Mouse (Mus musculus) right cerebral cortex, postnatal 10 days (tissue): ENCODE results near the gene Tsnax.

Experiments
- DNase-seq, 2 experiments: peaks; one replicate each; pipeline ENCODE4 v3.0.0; 2021; ENCODE audit warnings: low spot score in 2 of 2

Tsnax gene

DNA sequence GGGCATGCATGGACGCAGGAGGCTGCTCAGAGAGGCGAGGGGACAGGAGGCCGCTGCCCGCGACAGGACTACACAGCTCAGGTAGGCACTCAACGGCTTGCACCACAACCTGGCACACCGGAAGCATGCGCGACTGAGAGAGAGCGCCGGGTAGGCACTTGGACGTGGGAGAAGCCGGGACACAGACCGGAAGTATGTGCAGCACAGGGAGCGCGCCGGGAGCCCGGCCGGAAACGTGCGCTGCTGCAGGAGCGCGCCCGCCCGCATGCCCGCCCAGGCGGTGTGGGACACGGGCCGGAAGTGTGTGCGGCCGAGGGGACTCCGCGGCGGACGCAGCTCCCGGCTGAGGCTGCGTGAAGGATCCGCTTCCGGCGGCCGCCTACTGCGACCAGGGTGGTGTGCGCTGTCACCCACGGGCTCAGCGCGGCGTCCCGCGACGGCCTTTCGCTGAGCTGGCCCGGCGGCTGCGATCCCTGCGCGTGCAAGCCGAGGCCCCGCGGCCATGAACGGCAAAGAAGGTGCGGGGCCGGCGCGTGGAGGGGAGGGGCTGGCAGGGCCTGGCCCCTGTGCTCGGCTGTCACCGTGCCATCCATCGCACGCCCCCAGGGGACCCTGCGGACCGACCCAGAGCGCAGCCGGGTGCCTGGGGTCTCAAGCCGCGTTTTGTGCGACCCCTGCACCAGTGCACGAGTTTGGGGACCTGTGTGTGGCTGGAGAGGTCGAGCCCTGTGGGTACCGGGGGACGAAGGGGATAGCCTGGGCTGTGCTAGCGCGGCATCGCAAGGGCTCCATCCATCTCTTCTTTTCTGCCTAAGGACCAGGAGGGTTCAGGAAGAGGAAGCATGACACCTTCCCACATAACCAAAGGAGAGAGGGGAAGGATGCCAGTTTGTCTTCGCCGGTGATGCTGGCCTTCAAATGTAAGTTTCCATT is at the start of gene Tsnax:
Tsnax (plus strand) TSS at position 303 of the 933 bp plus-strand sequence.
- peak; percentile 96 to 97 for DNase-seq

DNA sequence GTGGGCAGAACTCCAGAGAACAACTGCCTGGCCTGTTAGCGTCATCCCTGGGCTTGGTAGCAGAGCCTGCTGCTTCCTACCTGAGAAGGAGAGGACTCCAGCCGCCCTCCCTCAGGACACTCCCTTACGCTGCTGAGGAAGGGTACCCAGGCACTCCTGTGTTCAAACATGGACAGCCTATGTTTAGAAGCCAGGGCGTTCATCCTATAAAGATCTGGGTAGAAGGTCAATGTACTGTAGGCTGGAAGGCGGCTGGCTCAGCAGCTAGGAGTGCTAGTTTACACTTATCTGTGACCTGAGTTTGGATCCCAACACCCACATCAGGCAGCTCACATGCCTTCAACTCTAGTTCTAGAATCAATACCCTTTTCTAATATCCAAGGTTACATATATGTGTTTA is 49.6 kb upstream of the Tsnax start:
- DNase-seq = no peak

DNA sequence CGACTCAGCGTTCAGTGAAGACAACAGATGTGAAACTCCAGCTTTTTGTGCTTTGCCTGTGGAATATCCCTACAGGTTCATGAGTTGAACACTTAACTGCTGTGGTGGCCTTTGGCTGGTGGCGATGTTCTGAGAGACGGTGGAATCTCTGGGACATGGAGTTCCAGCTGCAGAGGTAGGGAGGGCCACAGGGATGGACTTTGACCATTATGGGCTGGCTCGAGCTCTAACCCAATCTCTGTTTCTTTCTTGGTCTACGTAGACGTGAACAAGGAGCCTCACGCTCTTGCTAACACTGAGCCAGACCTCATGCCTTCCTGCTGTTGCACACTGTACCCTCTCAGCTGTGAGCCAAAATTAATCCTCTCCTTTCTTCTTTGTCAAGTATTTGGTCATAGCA is 47.8 kb upstream of the Tsnax start:
- DNase-seq = no peak

DNA sequence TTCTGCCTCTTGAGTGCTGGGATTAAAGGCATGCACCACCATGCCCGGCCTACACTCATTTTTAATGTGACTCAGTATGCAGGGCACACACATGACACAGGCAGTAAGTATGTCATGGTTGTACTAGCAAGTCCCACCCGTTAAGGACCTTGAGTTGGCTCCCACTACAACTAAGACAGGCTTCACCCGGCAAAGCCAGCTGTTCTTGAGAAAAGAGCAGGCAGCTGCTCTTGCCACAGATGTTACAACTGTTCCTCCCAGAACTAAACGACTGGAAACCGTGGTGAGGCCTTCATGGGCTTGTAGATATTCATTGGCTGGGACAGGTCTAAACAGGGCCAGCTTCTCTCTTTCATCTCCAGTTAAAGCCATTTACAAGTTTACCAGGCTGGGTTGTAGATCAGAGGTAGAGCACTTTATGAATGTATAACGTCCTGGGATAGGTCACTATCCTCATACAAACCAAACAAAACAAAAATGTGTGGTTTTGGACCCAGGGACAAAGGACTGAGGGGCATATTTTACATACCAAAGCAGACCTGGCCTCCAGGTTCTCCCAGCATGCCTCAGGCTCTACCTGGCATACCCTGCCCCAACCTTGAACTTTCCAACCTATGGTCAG is 42.4 kb upstream of the Tsnax start:
- no peak for DNase-seq

DNA sequence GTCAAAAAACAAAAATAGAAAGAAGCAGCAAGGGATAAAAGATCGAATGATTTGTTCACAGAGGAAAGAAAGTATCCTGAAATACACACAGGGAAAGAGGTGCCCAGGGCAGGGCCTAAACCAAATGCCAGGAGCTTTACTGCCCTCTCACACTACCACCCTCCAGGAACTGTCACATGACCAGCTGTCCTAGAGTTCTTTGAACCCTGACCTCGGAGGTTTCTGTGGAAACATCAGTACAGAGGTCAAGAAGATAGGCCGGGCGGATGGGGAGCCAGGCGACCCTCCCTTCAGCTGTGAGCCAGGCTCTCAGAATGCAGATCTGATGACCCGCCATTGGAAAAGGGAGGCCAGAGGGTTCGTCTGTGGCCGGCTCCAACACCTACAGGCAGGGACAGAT is 39.6 kb upstream of the Tsnax start:
- DNase-seq = no peak

DNA sequence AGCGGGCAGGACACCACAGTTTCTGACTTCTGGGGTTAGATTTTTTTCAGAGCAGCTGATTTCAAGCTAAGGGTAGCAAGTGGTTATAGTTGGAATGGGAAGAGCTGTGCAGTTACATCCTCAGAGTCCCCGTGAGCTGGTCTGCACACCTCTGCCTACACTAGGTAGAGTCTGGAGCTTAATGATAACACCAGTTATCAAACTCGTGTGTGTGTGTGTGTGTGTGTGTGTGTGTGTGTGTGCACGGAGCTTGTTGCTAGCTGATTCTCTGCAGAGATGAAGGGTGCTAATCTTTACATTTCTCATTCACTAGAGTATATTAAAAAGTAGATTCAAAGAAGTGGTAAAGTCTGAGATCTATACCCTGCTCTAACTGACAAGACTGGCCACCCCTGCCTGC is 38.5 kb upstream of the Tsnax start:
- no peak for DNase-seq

DNA sequence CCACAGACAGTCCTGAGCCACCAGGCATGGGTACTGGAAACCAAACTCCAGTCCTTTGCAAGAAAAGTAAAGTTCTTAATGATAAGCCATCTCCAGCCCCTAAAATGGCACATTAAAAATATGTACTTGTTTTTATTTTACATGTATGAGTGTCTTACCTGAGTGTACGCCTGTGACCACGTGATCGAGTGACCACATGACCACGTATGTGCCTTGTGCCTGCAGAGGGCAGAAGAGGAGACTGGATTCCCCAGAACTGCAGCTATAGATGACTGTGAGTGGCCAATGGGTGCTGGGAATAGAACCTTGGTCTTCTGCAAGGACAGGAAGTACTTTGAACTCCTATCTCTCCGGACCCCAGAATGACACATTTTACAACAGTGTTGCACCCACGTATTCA is 36.6 kb upstream of the Tsnax start:
- no peak for DNase-seq

DNA sequence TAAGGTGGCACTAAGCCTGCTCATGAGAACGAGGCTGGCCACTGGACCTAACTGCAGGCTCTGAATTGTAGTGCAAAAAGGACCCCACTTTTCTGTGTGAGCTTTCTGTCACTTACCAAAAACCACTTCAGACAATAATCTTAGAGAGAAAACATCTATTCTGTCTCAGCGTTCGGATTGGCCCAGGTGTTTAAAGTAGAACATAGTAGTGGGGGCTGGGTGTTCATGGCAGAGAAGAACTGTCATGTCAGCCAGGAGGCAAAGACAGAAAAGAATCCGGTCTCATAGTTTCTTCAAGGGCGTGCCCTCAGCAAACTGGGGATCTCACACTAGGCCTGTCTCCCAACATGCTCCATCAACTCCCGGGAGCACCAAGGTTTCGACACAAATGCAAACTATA is 34.8 kb upstream of the Tsnax start:
- DNase-seq = no peak

DNA sequence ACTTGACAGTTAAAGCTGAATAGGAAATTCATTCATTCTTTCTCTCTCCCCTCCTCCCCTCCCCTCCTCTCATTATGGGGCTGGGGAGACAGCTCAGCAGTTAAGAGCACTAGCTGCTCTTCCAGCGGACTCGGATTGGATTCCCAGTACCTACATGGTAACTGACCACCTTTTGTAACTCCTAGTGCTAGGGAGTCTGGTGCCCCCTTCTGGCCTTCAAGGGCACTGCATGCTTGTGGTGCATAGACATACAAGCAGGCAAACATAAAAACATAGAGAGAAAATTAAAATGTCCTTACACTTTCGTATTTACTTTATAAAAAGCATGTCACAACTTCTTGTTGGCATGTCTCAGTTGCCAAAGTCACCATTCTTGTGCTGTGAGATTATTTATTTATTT is 32.8 kb upstream of the Tsnax start:
- DNase-seq = no peak

DNA sequence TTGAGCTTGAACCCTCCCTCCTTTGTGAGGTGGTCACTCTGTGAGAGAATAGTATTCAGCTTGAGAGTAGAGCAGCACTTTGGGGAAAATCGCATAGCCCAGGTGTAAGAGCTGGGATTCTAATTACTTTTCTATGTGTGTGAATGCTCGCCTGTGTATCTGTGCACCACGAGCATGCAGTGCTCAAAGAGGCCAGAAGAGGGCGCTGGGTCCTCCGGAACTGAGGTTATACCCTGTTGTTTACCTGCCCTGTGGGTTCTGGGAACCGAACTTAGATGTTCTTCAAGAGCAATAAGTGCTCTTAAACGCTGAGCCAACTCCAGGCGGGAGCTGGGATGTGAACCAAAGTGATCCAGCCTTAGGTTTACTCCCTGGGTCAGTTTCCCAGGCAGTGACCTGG is 32.0 kb upstream of the Tsnax start:
- no peak for DNase-seq

DNA sequence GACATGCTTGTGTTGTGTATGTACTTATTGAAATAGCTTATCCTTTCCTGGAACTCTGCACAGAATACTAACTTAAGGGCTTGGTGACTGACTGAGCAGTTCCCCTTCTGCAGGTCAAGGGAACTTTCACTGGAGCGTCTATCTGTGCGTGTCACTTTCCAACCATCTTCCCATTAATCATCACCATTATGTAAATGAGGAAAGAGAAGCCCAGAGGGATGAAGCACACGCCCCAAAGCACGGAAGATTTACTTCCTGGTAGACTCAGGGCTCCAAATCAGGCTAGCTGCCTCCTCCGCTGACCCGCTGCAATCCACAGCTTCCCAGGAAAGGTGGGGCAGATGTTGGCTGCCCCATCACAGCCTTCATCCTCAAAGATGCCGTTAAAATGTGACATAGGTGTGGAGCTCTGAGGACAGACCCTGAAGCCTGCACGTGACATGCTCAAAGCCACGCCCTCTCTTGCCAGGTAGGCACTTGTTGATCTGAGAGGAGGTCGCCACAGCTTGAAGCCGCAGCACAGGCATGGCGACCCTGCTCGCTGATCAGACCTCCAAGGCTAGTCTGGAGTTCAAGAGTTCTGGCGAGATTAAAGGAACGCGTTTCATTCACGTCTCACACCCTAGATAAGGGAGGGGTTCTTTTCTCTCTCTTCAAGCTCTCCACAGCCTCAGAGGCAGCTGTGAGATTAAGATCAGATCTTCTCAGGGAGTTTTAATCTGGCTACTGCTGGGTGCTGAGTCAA is 21.7 kb upstream of the Tsnax start:
- DNase-seq = no peak

DNA sequence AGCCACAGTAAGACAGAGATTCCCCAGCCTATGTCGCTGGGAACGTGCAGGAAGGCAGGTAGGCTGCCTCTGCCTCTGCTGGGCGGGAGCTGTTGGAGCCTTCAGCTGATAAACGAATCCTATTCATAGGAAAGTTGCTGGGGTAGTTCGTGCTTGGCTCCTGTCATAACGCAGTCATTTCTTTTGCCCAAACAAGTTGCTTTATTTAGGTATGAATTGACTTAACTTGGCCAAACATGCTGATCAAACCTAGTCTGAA is 21.2 kb upstream of the Tsnax start:
- DNase-seq = no peak

DNA sequence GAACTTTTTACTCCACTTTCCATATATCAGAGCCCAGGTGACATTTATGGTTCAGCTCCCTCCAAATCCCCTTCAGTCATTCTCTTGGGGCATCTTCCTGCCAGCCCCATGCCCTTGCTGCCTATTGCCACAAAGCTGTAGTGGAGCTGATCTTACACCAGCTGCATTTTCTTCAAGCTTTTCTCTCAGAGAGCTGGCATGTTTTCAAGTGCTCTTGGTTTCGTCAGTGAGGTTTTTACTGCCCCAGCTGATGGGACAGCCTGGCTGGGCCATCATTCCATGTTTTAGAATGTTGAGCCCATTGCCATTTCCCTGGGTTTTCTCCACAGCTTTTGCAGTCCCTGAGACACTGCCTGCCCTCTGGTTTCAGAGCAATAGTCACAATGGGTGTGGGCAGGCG is 17.0 kb upstream of the Tsnax start:
- DNase-seq = no peak

DNA sequence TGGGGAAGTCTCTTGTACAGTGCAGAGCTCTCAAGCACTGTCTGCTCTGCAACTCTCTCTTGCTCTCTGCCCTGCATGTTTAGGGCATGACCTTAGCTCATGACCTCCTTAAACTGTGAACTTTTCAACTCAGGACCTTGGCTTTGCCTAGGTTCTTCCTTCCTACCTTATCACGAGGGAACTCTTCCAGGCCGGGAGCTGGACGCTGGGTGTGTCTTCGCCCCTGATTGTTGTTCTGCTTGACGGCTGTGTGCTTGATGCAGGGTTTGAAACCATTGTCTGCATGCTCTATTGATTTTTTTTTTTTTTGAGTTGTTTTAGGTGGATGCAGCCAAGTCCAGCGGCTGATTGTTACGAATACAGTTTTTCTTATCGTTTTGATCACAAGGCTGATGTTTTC is 11.3 kb downstream of the Tsnax start:
- DNase-seq = no peak

DNA sequence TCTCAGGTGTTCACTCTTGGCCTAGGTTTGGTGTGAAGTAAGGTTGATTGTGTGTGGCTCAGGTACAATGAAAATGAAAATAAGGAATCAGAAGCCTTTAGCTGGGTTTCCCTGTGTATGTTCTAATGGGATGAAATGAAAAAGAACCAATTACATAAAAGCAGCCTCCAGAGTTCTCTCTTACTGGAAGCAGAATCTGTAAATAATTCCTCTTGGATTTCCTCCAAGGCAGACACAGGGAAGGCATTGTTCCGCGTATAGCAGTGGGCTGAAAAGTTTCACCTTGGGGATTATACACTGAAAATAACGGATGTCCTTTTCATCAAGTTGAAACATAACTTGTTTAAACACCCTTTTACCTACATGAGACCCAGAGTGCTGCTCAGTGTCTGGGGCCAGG is 14.4 kb downstream of the Tsnax start:
- no peak for DNase-seq

DNA sequence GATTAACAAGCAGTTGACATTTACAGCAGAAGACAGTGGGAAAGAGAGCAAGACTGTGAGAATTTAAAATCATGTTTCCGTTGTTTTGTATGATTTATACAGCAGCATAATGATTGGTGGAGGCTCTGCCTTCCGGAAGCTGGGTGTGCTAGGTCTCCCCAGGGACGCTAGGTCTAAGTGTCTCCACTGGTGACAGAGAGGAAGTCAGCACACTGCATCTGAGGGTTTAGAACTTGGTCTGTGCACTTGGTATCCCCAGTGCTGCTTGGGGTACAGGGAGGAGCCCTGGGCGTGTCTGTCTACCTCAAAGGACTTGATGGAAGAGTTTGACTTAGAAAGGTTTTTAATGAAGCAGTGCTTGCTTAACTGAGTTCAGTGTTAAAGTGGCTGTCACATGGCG is 16.0 kb downstream of the Tsnax start:
- DNase-seq = no peak

DNA sequence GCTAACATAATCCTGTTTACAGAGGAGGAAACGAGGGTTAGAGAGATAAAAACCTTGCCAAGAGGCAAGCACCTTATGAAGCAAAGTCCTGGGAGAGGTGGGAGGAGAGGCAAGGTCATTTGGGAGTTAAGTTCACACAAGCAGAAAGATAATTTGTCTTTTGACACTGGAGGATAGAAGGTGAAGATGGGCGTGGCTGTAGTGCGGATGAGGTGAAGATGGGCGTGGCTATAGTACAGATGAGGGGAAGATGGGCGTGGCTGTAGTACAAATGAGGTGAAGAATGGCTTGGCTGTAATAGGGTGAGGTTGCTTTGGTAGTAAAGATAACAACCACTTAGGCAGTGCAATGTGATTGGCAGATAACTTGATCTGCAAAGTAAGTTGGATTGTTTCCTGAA is 18.5 kb downstream of the Tsnax start:
- DNase-seq = no peak

DNA sequence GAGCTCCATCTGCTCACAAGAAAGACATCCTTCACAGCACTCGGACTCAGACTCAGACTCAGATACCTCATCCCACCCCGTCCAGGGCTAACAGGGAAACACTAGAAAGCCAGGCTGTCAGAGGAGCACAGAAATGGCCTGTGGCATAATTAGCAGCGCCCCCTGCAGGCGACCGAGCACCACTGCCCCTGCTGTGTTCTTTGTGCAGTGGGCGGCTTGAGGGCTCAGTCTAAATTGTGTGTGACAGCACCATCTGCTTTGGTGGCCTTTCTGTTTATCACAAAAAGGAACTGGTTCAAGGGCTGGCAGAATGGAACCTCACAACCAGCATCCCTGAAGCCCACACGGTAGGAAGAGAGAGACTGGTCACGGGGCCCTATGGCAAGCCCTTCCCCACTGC is 21.9 kb downstream of the Tsnax start:
- DNase-seq = peak; percentile 52 to 79

DNA sequence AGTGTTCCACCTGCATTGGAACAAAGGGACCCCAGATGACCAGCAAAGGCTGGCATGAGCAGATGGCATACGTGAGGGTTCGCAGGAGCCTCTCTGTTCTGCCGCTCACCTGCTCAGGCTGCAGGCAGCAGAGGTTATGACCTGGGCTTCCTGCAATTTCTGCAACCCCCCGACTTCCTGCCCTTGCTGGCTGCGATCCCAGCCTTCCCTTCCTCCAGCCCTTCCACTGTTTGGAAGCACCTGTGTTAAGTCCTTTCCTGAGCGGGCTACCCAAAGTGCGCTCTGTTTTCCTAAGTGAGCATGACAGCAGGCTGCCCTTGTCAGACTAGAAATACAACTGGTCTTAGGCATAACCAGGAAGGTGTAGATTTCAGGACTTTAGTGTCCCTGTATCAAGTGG is 24.3 kb downstream of the Tsnax start:
- no peak for DNase-seq

DNA sequence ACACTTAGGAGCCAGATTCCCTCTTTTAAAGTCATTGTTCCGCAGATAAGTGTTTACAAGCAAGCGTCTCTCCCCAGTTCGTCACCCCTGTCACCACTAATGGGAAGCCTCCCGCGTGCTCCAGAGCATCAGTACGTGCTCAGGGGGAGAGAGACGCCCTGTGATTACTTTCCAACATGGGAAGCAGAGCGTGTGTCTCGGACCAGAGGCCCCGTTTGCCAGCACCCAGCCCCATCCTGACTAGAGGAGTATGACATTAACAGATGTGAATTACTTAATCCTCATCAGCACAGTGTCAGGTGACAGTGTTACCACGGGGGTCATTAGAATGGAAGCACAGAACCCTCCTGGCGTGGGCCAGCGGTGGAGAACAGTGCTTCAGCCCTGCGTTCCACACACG is 25.9 kb downstream of the Tsnax start:
- DNase-seq = no peak

DNA sequence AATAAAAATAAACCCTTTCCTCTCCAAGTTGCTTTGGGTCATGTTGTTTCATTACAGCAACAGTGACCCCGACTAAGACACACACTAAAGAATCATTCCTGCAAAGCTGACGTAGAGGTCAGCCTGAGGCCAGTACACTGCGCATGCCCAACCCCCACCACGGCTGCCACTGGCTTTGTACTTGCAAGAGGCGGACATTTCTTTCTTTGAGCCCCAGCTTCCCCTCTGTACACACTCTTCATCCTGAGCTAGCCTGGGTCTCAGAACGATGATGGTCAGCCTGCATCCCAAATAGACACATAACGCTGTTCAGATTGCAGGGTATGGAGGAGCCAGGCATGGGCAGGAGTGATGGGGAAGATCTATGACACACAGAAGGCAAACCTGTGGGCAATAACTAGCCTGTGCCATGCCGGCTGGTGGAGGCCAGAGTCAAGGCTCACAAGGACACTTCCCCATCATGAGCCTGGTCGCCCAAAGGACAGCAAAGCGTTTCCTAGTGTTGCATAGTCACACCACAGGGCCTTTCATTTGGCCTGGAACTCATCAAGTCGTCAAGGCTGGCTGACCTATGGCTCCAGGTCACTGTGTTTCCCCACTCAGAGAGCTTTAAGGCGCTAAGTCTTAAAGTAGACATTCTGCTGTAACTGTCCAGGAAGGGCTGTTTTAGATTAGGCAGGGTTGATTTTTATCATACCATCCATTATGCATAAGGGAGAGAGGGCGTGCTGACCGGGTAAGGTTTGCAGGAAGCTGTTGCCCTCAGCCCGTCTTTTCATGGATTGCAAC is 28.0 kb downstream of the Tsnax start:
- DNase-seq = no peak

DNA sequence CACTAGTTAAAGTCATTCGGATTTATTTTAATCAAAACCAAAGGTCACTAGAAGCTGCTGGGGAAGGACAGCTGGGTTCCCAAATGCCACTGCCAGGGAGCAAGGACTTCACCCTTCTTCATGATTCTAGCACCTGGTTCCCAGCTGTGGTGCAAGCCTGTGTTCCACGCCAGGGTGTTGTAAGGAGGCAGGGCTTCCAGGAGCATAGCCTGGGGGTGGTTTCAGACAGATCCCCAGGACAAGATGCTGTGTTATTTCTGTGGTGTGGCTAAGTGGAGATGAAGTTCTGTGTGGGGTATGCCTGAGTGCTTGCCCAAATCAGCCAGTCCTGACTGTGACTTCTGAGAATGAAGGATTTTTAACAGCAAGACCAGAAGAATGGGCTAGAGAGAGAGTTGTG is 28.7 kb downstream of the Tsnax start:
- no peak for DNase-seq
